Mouse (Mus musculus): ENCODE measurements around the gene Prkg1.

DNA sequence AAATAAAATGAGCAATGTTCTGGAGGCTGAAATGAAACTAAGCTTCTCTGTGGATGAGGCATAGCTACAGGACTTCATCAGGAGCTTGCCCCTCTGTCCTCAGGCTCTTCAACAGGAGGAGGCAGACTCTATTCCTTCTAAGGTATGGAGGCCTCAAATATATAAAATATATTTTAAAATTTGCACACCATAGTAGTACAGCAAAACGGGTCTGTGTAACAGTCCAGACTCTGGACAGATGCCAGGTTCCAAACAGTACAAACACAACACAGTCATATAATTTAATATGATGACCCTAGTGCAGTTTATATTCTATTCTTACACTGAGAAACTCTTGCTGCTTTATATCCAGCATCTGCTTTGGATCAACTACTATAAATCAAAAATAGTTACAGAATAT lies 423.9 kb downstream of the Prkg1 start:
- TF ChIP-seq CTCF (IDR thresholded peaks at IDR 0.05; ENCODE audit: low read depth, low read length) (no peak), GATA1 (IDR thresholded peaks at IDR 0.05; ENCODE audit: borderline replicate concordance, low read length) (no peak), TAL1 (conservative IDR thresholded peaks at IDR 0.05; ENCODE audit: low read depth, low read length) (no peak), POLR2AphosphoS5 (IDR thresholded peaks at IDR 0.05; ENCODE audit: insufficient replicate concordance, low read depth, low read length) (no peak)
